In the genomic region with DNA sequence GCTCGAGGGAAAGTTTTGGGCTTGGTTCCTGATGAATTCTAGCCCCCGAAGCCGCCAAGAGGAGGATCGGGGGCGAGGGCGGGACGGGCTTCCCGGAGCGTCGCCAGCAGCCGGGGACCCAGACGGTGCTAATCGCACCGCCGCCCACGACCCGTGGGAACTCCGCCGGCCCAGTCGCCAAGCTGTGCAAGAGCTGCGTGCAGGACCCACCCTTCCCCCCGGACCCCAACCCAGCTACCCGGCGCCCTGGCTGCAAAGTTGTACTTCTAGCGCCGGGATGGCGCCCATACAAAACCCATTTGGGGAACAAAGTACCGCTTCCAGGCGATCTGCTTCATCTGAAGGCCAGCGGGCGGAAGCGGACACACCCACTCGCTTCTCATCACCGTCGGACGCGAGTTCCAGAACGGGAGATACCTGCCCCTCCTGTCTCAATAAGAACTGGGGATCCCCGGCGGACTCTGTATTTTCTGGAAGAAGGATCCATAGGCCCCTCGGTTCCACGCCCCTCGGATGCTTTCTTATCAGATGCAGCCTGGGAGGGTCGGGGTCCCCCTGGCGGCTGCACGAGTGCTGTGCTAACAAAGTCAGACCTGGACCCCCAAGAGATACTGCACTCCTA, we compare ENCODE assay signal across 8 mouse cellular contexts. TPM values are rescaled to one million over a fixed set of nuclear protein-coding genes. Genes with fewer than 3 reads are reported as not detected.
DNase-seq lines count a peak whose midpoint lies in the region; ATAC-seq and TF ChIP-seq lines count a peak whose summit lies in the region.

A gene (minus strand): TSS at position 532 of the 622 bp plus-strand sequence.

- peak; percentile 76 for ATAC-seq in intestine, embryonic 14.5 days (replicated peaks; ENCODE audit: low FRiP score, low TSS enrichment, low read depth)

- H3K4me3 ChIP-seq in cortical plate, adult 2 months (ENCODE audit: insufficient read depth, low read length): peak within 1 kb of the TSS; percentile 53
- peak within 1 kb of the TSS; percentile 69 for H3K4me3 ChIP-seq in intestine, embryonic 14.5 days (ENCODE audit: low read depth, low read length)

- TF ChIP-seq CTCF in cortical plate, adult 2 months (IDR thresholded peaks at IDR 0.05; ENCODE audit: extremely low read depth, insufficient read depth, low read length): peak; percentile 51

- peak within 1 kb of the TSS; percentile 79; the same call in 1 of the 2 replicates for H3K27ac ChIP-seq in cortical plate, adult 2 months (ENCODE audit: insufficient read depth, low read length)
- peak within 1 kb of the TSS; percentile 36; the same call in 1 of the 2 replicates for H3K27ac ChIP-seq in intestine, embryonic 14.5 days (ENCODE audit: low read depth)

- no peak for TF ChIP-seq POLR2A in cortical plate, adult 2 months (IDR thresholded peaks at IDR 0.05; ENCODE audit: extremely low read depth, insufficient read depth, low read length)

- peak within 1 kb of the TSS; percentile 64 for H3K9ac ChIP-seq in intestine, embryonic 14.5 days (ENCODE audit: low read length)

- H3K9me3 ChIP-seq in intestine, embryonic 14.5 days (ENCODE audit: control insufficient read depth, low read length): no peaks in the 10 kb centered on the region

- DNase-seq in adrenal gland, adult 8-10 months: peak; percentile 49
- DNase-seq in gastrocnemius, postnatal 14 days: peak; percentile 50
- peak; percentile 86 for DNase-seq in intestine, embryonic 14.5 days (ENCODE audit: low spot score)
- peak; percentile 39 to 57 for DNase-seq in left cerebral cortex, adult 8-10 months (ENCODE audit: low spot score in 2 of 2)
- DNase-seq in lung, postnatal 4 days: peak; percentile 56
- DNase-seq in right cerebral cortex, postnatal 14 days: peak; percentile 82
- DNase-seq in adipocyte (ENCODE audit: low spot score): no peak

- H3K27me3 ChIP-seq in intestine, embryonic 14.5 days (replicated peaks; ENCODE audit: control insufficient read depth, insufficient read depth, low read length): peaks cover 2% of the 10 kb centered on the region; the same call in 1 of the 2 replicates

- intact Hi-C loops in gastrocnemius, postnatal 14 days (cut with DNase I; ENCODE audit: low total_unique reads): no loop called here

- no peaks in the 10 kb centered on the region; the same call in 1 of the 2 replicates for H3K4me1 ChIP-seq in cortical plate, adult 2 months (ENCODE audit: control insufficient read depth, insufficient read depth, low read length)
- H3K4me1 ChIP-seq in intestine, embryonic 14.5 days (replicated peaks; ENCODE audit: control insufficient read depth, insufficient read depth, low read length): no peaks in the 10 kb centered on the region

- H3K4me2 ChIP-seq in intestine, embryonic 14.5 days (ENCODE audit: low read length): peak within 1 kb of the TSS; percentile 57

- no peaks in the 10 kb centered on the region for H3K36me3 ChIP-seq in intestine, embryonic 14.5 days (ENCODE audit: control insufficient read depth, insufficient read depth, low read length)

- 1% methylated on average over 45 of the region's 46 CpGs for WGBS in intestine, embryonic 14.5 days

RNA-seq across cellular contexts. Expression of the gene that starts here (rescaled TPM):
- 100 to 1,000 TPM in 2 of 4 experiments, 10 to 100 TPM in 2; 55.0 to 147 (median 101) TPM for total RNA-seq in adrenal gland, adult 8-10 months (2022)
- 8.7 and 8.9 TPM in 2 replicates for polyA plus RNA-seq in cortical plate, adult 2 months (2012; rRNA removed)
- total RNA-seq in gastrocnemius, postnatal 14 days (2021): 1 to 10 TPM in 1 of 2 experiments, under 1 TPM in 1; 0.40 to 1.4 TPM
- 18.7 and 23.1 TPM in 2 replicates for polyA plus RNA-seq in intestine, embryonic 14.5 days (2014; fragmentation: Nextera tagmentation; extraction: Ambion mirVana)
- total RNA-seq in left cerebral cortex, adult 8-10 months (2022): 10 to 100 TPM; 10.9 to 16.1 (median 13.2) TPM

Comparison
In these comparisons a context has a peak if more than half of its experiments do, and no peak if none do; other contexts are left out.
1. RNA of the gene that starts here (total RNA-seq): 55.0 to 147 TPM in adrenal gland, adult 8-10 months and 10.9 to 16.1 TPM in left cerebral cortex, adult 8-10 months; 0.40 to 1.4 TPM in gastrocnemius, postnatal 14 days; every median in the first group is over 4 times any median in the second.